Mouse (Mus musculus) heart, embryonic 10.5 days (tissue): ENCODE results near the gene Rab5b. TPM values are rescaled to one million over a fixed set of nuclear protein-coding genes. Genes with fewer than 3 reads are reported as not detected.
"Not testable (repeated sequence)": the region's sequence is repeated elsewhere in the genome, so short reads cannot be mapped to it uniquely, and the experiment has no call there.

ENCODE experiments used
- DNase-seq: peaks from one replicate; pipeline ENCODE4 v3.0.0-alpha.2; 2017; ENCODE audit warnings: low spot score
- H3K27ac ChIP-seq: fragments of 300-500 bp; sonication (generic); 2 replicates; pipeline ENCODE4 v1.5.1; 2016; ENCODE audit warnings: mild to moderate bottlenecking
- H3K27me3 ChIP-seq: fragments of 300-500 bp; sonication (generic); 2 replicates; pipeline ENCODE4 v1.6.1; 2016; ENCODE audit warnings: mild to moderate bottlenecking; ENCODE audit not compliant: poor library complexity, insufficient read depth, severe bottlenecking
- H3K36me3 ChIP-seq: fragments of 300-500 bp; sonication (generic); 2 replicates; pipeline ENCODE4 v1.6.1; 2016; ENCODE audit warnings: mild to moderate bottlenecking, moderate library complexity
- H3K4me1 ChIP-seq: fragments of 300-500 bp; sonication (generic); 2 replicates; pipeline ENCODE4 v1.6.1; 2016; ENCODE audit warnings: mild to moderate bottlenecking
- H3K4me3 ChIP-seq: fragments of 300-500 bp; sonication (generic); 2 replicates; pipeline ENCODE4 v1.5.1; 2016; ENCODE audit warnings: mild to moderate bottlenecking, moderate library complexity
- H3K9me3 ChIP-seq: fragments of 300-500 bp; sonication (generic); 2 replicates; pipeline ENCODE4 v1.6.1; 2016; ENCODE audit warnings: mild to moderate bottlenecking, moderate library complexity
- WGBS: fragments of 180-500 bp; shearing (Covaris S2); methylation state at CpG from one replicate; pipeline ENCODE4 v1.1.7; 2016; 5-methylcytosine and 5-hydroxymethylcytosine counted together
- polyA plus RNA-seq: library from polyadenylated mRNA; unstranded; fragments of >200 nt; fragmentation: Nextera tagmentation; extraction: Ambion mirVana; gene quantifications from 2 replicates; pipeline ENCODE4 v1.2.1, GENCODE M21; 2016

Gene Rab5b
- 66.2 and 69.1 TPM in 2 replicates for polyA plus RNA-seq

DNA sequence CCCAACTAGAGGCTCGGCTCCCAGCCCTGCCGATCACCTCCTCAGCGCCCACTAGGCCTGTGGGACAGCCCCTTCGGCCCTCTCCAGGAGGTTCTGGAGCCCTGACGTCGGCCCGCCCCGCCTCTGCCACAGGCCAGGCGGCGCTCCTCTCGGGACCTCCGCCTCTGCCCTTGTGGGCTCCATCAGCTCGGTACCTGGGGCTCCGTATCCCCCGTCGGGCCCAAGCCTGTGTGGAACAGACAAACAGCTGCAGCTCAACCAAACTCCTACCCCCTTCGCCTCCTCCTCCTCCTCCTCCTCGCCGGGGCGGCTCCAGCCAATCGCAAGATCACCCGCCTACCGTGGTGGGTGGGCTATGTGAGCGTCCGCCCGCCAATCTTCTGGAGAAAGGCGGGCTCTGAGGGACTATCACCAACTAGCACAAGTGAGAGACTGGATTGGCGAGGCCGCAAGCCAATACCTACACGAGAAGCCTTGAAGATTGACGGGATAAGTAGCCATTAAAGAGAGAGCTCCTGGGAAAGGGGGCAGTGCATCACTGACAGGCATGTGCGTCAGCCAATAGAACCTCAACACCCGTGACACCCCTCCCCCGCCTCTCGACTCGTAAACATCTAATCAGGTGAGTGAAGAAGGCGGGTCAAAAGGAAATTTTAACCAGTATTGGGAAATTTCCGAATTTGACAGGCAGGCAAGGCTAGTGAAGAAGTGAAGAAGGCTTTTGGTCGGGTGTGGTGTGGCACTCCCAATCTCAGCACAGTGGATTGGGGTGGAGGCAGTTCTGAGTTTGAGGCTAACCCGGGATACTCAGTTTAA lies at the start of gene Rab5b:
TSS of gene Rab5b (minus strand) at position 273 of the 816 bp plus-strand sequence.
- Histone ChIP-seq H3K4me1 (peaks cover 25% of the 10 kb centered on the region), H3K27me3 (no peaks in the 10 kb centered on the region), H3K4me3 (peak within 1 kb of the TSS; percentile 89), H3K27ac (peak within 1 kb of the TSS; percentile 97), H3K9me3 (no peaks in the 10 kb centered on the region), H3K36me3 (peaks cover 37% of the 10 kb centered on the region)
- DNase-seq = peak; percentile 100
- under 1% methylated on average over 40 of the region's 40 CpGs for WGBS

DNA sequence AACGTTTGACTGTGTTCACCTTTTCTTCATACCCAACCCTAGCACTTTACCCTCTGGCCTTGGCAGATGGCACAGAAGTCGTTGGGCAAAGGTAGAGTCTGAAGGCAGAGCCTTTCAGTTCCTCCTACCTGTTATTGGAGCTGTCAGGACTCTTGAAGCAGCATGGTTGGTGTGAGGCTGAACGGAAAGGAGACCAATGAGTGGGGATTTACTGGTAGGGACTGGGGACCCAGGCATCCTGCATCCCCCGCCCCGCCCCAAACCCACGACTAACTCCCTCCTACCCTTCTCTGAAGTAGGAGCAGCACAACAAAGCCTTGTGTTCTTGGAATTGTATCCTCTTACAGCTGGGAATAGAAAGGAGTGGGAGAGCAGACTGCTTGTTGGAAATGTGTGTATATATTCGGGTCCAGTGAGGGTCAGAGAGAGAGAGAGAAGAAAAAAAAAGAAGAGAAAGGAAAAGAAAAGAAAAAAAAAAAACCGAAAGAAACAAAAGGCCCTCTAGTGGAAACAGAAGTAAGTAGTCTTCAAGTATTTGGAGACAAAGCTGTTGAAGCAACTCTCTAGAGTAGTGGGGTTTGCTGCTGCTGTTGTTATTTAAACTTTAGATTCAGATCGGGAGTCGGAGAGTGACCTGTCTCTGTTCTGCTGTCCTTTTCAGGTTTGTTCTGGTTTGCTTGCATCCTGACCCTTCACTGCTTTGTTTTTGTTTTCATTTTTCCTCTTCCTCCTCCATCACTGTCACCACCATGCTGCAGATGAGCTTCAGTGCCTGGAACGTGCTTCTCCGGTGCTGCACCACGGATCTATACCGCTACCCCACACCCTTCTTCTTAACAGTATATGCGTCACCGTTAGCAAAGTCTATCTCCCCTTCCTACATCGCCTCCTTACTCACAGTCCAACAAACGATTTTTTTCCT lies 48.9 kb upstream of the Rab5b start, which contains the start of gene Dgka:
TSS of gene Dgka (minus strand) at position 176 of the 922 bp plus-strand sequence.
- Histone ChIP-seq H3K27ac (peak within 1 kb of the TSS; percentile 82), H3K9me3 (no peaks in the 10 kb centered on the region), H3K4me3 (peak within 1 kb of the TSS; percentile 69), H3K27me3 (peaks cover 27% of the 10 kb centered on the region), H3K36me3 (no peaks in the 10 kb centered on the region), H3K4me1 (peaks cover 34% of the 10 kb centered on the region)
- DNase-seq = no peak
- 19% methylated on average over 18 of the region's 18 CpGs for WGBS

DNA sequence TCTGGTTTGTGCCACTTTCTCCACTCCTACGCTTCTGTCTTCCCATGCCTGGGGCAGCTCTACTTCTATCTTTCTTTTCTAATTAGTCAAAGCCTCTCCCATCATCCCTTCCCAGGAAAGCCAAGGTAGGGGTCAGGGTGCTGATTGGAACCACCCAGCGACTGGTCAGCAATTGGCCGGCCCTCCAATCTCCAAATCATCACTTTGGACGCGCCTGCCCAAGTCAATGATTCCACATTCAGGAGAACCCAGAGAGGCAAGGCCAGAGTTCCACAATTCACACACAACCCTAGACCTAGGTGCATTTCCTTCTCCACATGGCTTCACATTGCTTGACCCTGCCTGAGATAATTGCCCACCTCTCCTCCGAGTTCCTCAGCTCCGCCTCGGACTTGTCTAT lies 48.1 kb upstream of the Rab5b start:
- 6% methylated on average over 8 of the region's 8 CpGs for WGBS
- Histone ChIP-seq H3K9me3 (no peaks in the 10 kb centered on the region), H3K4me1 (peaks cover 29% of the 10 kb centered on the region), H3K27ac (peak overlapping the region; percentile 82), H3K36me3 (no peaks in the 10 kb centered on the region), H3K27me3 (peaks cover 27% of the 10 kb centered on the region), H3K4me3 (peak overlapping the region; percentile 69)
- no peak for DNase-seq

DNA sequence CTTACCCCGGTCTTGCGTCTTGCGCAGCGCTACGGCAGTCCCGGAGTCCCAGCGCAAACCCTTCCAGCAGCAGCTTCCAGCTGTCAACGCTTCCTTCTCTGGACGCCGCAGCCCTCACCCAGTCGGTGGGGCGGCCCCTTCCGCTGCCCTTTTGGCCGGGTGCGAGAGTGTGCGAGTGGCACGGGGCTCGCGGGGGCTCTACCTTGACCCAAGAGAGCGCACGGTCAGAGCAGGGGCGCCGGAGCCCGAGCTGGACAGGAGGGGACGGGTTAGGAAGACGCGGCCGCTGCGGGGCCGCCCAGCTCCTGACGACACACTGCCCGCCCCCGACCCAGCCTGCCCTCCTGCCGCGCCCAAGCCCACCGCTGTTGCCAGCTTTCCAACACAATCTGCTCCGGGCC lies 47.7 kb upstream of the Rab5b start:
- H3K4me3 ChIP-seq = peak overlapping the region; percentile 69
- no peaks in the 10 kb centered on the region for H3K36me3 ChIP-seq
- no peaks in the 10 kb centered on the region for H3K9me3 ChIP-seq
- H3K27ac ChIP-seq = peak overlapping the region; percentile 82
- WGBS = under 1% methylated on average over 36 of the region's 37 CpGs
- peaks cover 26% of the 10 kb centered on the region for H3K4me1 ChIP-seq
- H3K27me3 ChIP-seq = peaks cover 27% of the 10 kb centered on the region
- peak; percentile 84 for DNase-seq

DNA sequence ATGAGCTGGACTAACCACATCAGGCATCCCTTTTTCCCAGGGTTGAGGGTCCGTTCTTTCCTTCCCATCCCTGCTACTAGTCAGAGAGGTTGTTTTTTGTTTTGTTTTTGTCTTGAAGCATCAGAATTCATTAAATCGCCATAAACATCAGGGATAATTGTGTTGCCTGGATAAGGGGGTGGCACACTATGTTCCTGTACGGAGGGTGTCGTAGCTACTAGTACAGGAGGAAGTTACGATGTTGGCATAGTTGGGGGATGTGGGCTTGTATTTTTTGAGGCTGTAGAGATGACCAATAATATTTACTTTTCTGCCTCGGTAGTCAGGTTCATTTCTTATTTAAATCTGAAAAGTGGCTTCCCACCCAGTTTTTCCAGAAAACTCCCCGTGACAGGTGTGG lies 47.2 kb upstream of the Rab5b start:
- Histone ChIP-seq H3K27me3 (peaks cover 27% of the 10 kb centered on the region), H3K36me3 (no peaks in the 10 kb centered on the region), H3K27ac (peak overlapping the region; percentile 82), H3K4me3 (peak overlapping the region; percentile 69), H3K4me1 (peaks cover 26% of the 10 kb centered on the region), H3K9me3 (no peaks in the 10 kb centered on the region)
- no peak for DNase-seq
- 5% methylated on average over 7 of the region's 7 CpGs for WGBS

DNA sequence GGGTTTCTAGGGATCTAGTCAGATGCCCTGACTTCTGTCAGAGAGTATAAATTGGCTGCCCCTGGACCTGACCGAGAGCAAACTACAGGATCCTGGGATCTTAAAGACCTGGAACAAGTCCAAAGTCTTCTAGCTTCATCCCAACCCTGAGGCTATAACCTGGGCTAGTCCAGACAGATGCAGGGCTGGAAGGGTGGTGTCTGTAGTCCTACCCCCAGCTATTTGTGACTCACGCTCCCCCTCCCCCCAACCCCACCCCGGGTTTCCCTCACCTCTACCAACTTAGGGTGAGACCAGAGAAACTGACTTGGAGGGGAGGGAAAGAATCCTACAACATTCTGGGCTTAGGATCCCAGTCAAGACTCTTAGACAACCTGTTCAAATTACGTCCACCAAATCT lies 46.6 kb upstream of the Rab5b start:
- peak overlapping the region; percentile 69; the same call in 1 of the 2 replicates for H3K4me3 ChIP-seq
- no peak for DNase-seq

DNA sequence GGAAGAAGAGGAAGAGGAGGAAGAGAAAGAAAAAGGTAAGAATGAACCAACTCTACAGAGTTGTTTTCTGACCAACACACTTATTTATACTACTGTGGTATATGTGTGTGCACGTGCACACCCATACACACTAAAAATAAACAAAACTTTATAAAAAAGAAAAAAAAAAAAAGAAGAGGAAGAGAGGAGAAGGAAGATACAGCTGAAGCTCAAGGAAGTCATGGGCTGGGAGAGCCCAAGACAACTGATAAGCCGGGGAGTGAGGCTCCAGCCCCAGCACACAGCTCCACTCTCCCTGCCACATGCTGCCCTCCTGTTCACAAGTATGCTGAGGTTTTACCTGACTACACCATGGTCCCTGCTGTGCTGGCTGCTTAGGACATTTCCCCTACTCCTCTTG lies 44.2 kb upstream of the Rab5b start:
- Histone ChIP-seq H3K4me3 (no peak overlapping the region), H3K27ac (no peak overlapping the region), H3K4me1 (peaks cover 28% of the 10 kb centered on the region), H3K9me3 (no peaks in the 10 kb centered on the region), H3K27me3 (peaks cover 23% of the 10 kb centered on the region), H3K36me3 (no peaks in the 10 kb centered on the region)
- WGBS = 48% methylated on average over 2 of the region's 2 CpGs
- DNase-seq = no peak

More for the DNA sequence above, 46.6 kb upstream of the Rab5b start:
- no peaks in the 10 kb centered on the region for H3K9me3 ChIP-seq
- peaks cover 27% of the 10 kb centered on the region for H3K27me3 ChIP-seq
- peaks cover 28% of the 10 kb centered on the region for H3K4me1 ChIP-seq
- no peaks in the 10 kb centered on the region for H3K36me3 ChIP-seq
- H3K27ac ChIP-seq = no peak overlapping the region
- 26% methylated on average over 4 of the region's 4 CpGs for WGBS

DNA sequence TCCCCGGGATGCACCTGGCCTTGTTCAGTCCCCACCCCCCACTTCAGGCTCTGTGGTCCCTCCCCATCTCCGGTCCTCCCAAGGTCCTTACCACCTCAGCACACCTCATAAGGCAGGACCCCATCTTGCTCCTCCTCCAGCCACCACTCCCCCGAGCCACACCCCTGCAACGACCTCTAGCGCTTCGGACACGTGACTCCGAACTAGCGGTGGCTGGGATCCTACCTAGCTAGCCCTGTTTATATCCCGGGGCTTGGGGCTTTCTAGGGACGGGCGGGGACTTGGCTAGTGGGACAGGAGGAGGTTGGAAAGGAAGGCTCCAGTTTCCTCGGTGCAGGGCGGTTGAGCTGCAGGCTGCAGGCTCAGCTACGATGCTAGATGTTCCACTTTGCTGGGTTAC lies 41.4 kb upstream of the Rab5b start:
- H3K4me3 ChIP-seq = peak overlapping the region; percentile 52
- peak; percentile 79 for DNase-seq
- WGBS = 3% methylated on average over 15 of the region's 15 CpGs
- H3K36me3 ChIP-seq = peaks cover 11% of the 10 kb centered on the region
- H3K4me1 ChIP-seq = peaks cover 7% of the 10 kb centered on the region
- H3K27me3 ChIP-seq = peaks cover 10% of the 10 kb centered on the region
- H3K27ac ChIP-seq = peak overlapping the region; percentile 56; the same call in 1 of the 2 replicates
- H3K9me3 ChIP-seq = no peaks in the 10 kb centered on the region

DNA sequence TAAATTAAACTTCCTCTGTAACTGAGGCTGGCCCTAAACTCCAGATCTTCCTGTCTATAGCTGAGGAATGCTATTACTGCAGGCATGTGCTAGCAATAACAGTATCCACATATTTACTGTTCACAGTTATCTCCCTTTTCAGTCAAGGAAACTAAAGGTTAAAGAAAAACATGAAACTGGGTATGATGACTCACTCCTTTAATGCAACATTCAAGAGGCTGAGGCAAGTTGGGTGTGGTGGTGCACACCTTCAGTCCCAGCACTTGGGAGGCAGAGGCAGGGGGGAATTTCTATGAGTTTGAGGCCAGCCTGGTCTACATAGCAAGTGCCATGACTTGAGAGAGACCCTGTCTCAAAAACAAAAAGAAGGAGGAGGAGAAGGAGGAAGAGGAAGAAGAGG lies 35.9 kb upstream of the Rab5b start:
- no peaks in the 10 kb centered on the region for H3K9me3 ChIP-seq
- no peak overlapping the region for H3K4me3 ChIP-seq
- H3K27ac ChIP-seq = no peak overlapping the region
- H3K27me3 ChIP-seq = no peaks in the 10 kb centered on the region
- no peak for DNase-seq
- peaks cover 4% of the 10 kb centered on the region; the same call in 1 of the 2 replicates for H3K4me1 ChIP-seq
- peaks cover 11% of the 10 kb centered on the region for H3K36me3 ChIP-seq

DNA sequence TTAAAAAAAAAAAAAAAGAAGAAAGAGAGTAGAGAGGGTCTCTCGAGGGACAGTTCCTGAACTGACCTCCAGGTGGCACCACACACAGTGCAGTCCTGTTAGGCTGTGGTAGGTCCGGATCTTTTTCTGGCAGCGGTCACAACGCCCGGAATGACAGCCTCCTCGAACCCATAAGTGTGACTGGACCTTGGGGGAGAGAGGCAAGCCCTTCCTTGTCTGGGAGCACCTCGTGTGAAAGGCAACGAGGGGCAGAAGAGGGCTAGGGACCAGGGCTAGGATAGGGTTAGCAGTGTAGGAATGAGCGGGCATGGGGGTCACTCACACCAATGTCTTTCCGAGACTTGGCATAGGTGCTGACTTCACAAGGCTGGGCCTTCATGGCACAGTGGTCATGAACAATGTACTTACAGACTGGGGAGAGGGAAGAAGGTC lies 35.0 kb upstream of the Rab5b start:
- H3K4me3 ChIP-seq = no peak overlapping the region
- H3K27me3 ChIP-seq = no peaks in the 10 kb centered on the region
- no peaks in the 10 kb centered on the region for H3K9me3 ChIP-seq
- DNase-seq = peak; percentile 77
- whole genome bisulfite sequencing = 25% methylated on average over 10 of the region's 10 CpGs
- H3K27ac ChIP-seq = peak overlapping the region; percentile 10; the same call in 1 of the 2 replicates
- H3K4me1 ChIP-seq = peaks cover 4% of the 10 kb centered on the region; the same call in 1 of the 2 replicates
- peaks cover 11% of the 10 kb centered on the region for H3K36me3 ChIP-seq

DNA sequence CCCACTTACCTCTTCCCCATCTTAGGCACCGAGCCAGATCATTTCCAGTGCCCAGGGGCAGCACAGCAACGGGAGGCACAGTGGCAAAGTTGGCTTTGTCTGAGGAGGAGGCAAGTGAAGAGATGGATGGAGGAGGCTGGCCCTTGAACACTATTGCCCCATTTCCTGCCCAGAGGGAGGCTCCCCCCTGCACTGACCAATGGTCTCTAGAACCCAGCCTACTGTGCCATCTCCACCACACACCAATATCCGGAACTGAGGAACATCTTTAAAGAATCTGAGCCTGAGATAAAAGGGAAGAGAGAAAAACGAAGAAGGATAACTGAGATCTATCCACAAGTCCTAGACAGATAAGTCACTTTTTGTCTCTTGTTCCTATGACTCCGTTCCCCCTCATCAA lies 32.0 kb upstream of the Rab5b start:
- peaks cover 4% of the 10 kb centered on the region for H3K36me3 ChIP-seq
- H3K9me3 ChIP-seq = no peaks in the 10 kb centered on the region
- H3K4me3 ChIP-seq = no peak overlapping the region
- WGBS = 76% methylated on average over 5 of the region's 5 CpGs
- peaks cover 4% of the 10 kb centered on the region; the same call in 1 of the 2 replicates for H3K4me1 ChIP-seq
- H3K27ac ChIP-seq = no peak overlapping the region
- DNase-seq = no peak
- no peaks in the 10 kb centered on the region for H3K27me3 ChIP-seq

DNA sequence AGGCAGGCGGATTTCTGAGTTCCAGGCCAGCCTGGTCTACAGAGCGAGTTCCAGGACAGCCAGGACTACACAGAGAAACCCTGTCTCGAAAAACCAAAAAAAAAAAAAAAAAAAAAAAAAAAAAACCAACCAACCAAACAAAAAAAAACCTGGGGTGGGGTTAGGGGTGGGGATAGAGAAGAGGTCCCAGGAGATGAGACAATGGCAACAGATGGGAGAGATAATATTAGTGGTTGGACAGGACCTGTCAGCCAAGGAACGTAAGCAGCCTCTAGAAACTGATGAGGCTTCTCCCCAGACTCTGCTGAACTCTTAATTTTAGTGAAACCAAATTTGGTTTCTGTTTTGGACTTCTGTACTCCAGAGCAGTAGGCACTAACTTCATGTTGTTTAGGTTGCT lies 29.4 kb upstream of the Rab5b start:
- not testable (repeated sequence) for H3K9me3 ChIP-seq, DNase-seq, H3K36me3 ChIP-seq, H3K27me3 ChIP-seq, H3K4me1 ChIP-seq, H3K4me3 ChIP-seq, H3K27ac ChIP-seq
- 79% methylated on average over 4 of the region's 4 CpGs for WGBS
